Mouse (Mus musculus) spleen, postnatal 14 days (tissue): ENCODE measurements around the gene Tbc1d22b.

Source experiments
- DNase-seq, 2 experiments: peaks; one replicate each; pipeline ENCODE4 v3.0.0; 2021 to 2022; ENCODE audit warnings: low spot score in 2 of 2

Tbc1d22b gene

GRCm38 (mm10) chr17:29541419-29541818 lies 8.2 kb upstream of the Tbc1d22b start:
- DNase-seq: no peak

- no peak for DNase-seq
These were observed 6.5 kb upstream of the Tbc1d22b start for GRCm38 (mm10) chr17:29542831-29543690.

- no peak for DNase-seq
These were observed 5.5 kb upstream of the Tbc1d22b start for GRCm38 (mm10) chr17:29544064-29544463.

- no peak for DNase-seq
These were observed 4.3 kb upstream of the Tbc1d22b start for GRCm38 (mm10) chr17:29545241-29545640.

GRCm38 (mm10) chr17:29548494-29548893 lies 1.1 kb upstream of the Tbc1d22b start:
- DNase-seq: no peak

GRCm38 (mm10) chr17:29548994-29549393 lies 591 bp upstream of the Tbc1d22b start:
- no peak for DNase-seq

- no peak for DNase-seq
These were observed 1.4 kb downstream of the Tbc1d22b start for GRCm38 (mm10) chr17:29551019-29551418.

- no peak for DNase-seq
These were observed 2.7 kb downstream of the Tbc1d22b start, which contains the start of gene Tmem217 for GRCm38 (mm10) chr17:29552162-29552732. Gene Tmem217, minus strand, starts transcription at chr17:29552385.

- DNase-seq: no peak
These were observed 4.6 kb downstream of the Tbc1d22b start for GRCm38 (mm10) chr17:29554176-29554575.

- DNase-seq: no peak
These were observed 6.9 kb downstream of the Tbc1d22b start for GRCm38 (mm10) chr17:29556456-29556855.

GRCm38 (mm10) chr17:29556893-29557292 lies 7.3 kb downstream of the Tbc1d22b start:
- no peak for DNase-seq

- no peak for DNase-seq
These were observed 8.9 kb downstream of the Tbc1d22b start for GRCm38 (mm10) chr17:29558476-29558875.

- DNase-seq: no peak
These were observed 15.9 kb downstream of the Tbc1d22b start for GRCm38 (mm10) chr17:29565521-29565920.

GRCm38 (mm10) chr17:29568435-29568834 lies 18.9 kb downstream of the Tbc1d22b start:
- DNase-seq: no peak

- no peak for DNase-seq
These were observed 20.2 kb downstream of the Tbc1d22b start for GRCm38 (mm10) chr17:29569831-29570230.

- no peak for DNase-seq
These were observed 30.1 kb downstream of the Tbc1d22b start for GRCm38 (mm10) chr17:29579579-29580126.

GRCm38 (mm10) chr17:29583569-29583968 lies 34.0 kb downstream of the Tbc1d22b start:
- no peak for DNase-seq

- no peak for DNase-seq
These were observed 34.7 kb downstream of the Tbc1d22b start for GRCm38 (mm10) chr17:29584306-29584705.

- DNase-seq: no peak
These were observed 35.2 kb downstream of the Tbc1d22b start for GRCm38 (mm10) chr17:29584737-29585136.

GRCm38 (mm10) chr17:29585446-29585845 lies 35.9 kb downstream of the Tbc1d22b start:
- DNase-seq: no peak

GRCm38 (mm10) chr17:29586921-29587320 lies 37.3 kb downstream of the Tbc1d22b start:
- DNase-seq: no peak

GRCm38 (mm10) chr17:29589221-29589898 lies 39.8 kb downstream of the Tbc1d22b start:
- no peak for DNase-seq
